Mouse (Mus musculus): ENCODE results near the gene Gm20388. TPM values are rescaled to one million over a fixed set of nuclear protein-coding genes. Genes with fewer than 3 reads are reported as not detected.

The Gm20388 gene
- polyA plus RNA-seq, 1 experiment from 2014 or later = not detected

GRCm38 (mm10) chr8:121115948-121116347 is 1205.3 kb downstream of the Gm20388 start, which contains the start of gene Foxc2:
Gene Foxc2 (plus strand): TSS chr8:121116171.
- Histone ChIP-seq H3K4me2 (ENCODE audit: low read depth, severe bottlenecking) (peak within 1 kb of the TSS; percentile 88), H3K9me3 (ENCODE audit: control insufficient read depth, low read length) (no peaks in the 10 kb centered on the region), H3K27me3 (ENCODE audit: control insufficient read depth, insufficient read depth, low read length) (peaks cover 61% of the 10 kb centered on the region), H3K4me3 (ENCODE audit: low read depth, low read length) (peak within 1 kb of the TSS; percentile 50), H3K27ac (replicated peaks; ENCODE audit: low read depth, low read length) (no peak within 1 kb of the TSS; the same call in 1 of the 2 replicates), H3K36me3 (ENCODE audit: control insufficient read depth, insufficient read depth, low read length) (no peaks in the 10 kb centered on the region), H3K9ac (ENCODE audit: low read length) (peak within 1 kb of the TSS; percentile 63), H3K4me1 (ENCODE audit: control insufficient read depth, insufficient read depth, low read length) (peaks cover 28% of the 10 kb centered on the region)
- under 1% methylated on average over 25 of the region's 25 CpGs for WGBS
- DNase-seq (ENCODE audit: low spot score) = peak; percentile 90
- ATAC-seq (ENCODE audit: insufficient number of reproducible peaks, low FRiP score, low TSS enrichment, low read depth) = peak; percentile 41; the same call in 1 of the 2 replicates

- no peaks in the 10 kb centered on the region for H3K36me3 ChIP-seq (ENCODE audit: control insufficient read depth, insufficient read depth, low read length)
- H3K27me3 ChIP-seq (ENCODE audit: control insufficient read depth, insufficient read depth, low read length) = peaks cover 68% of the 10 kb centered on the region
- peak overlapping the region; percentile 63 for H3K9ac ChIP-seq (ENCODE audit: low read length)
- peak overlapping the region; percentile 50 for H3K4me3 ChIP-seq (ENCODE audit: low read depth, low read length)
- peak; percentile 62 for ATAC-seq (ENCODE audit: insufficient number of reproducible peaks, low FRiP score, low TSS enrichment, low read depth)
- H3K4me2 ChIP-seq (ENCODE audit: low read depth, severe bottlenecking) = peak overlapping the region; percentile 88
- peak; percentile 70 for DNase-seq (ENCODE audit: low spot score)
- peaks cover 28% of the 10 kb centered on the region for H3K4me1 ChIP-seq (ENCODE audit: control insufficient read depth, insufficient read depth, low read length)
- H3K9me3 ChIP-seq (ENCODE audit: control insufficient read depth, low read length) = no peaks in the 10 kb centered on the region
- H3K27ac ChIP-seq (replicated peaks; ENCODE audit: low read depth, low read length) = no peak overlapping the region; the same call in 1 of the 2 replicates
- WGBS = under 1% methylated on average over 55 of the region's 55 CpGs
Observed at GRCm38 (mm10) chr8:121116591-121117185, 1206.0 kb downstream of the Gm20388 start.

- Histone ChIP-seq H3K9ac (ENCODE audit: low read length) (peak overlapping the region; percentile 55), H3K27me3 (ENCODE audit: control insufficient read depth, insufficient read depth, low read length) (peaks cover 73% of the 10 kb centered on the region), H3K36me3 (ENCODE audit: control insufficient read depth, insufficient read depth, low read length) (no peaks in the 10 kb centered on the region), H3K27ac (replicated peaks; ENCODE audit: low read depth, low read length) (no peak overlapping the region), H3K4me1 (ENCODE audit: control insufficient read depth, insufficient read depth, low read length) (peaks cover 28% of the 10 kb centered on the region), H3K9me3 (ENCODE audit: control insufficient read depth, low read length) (no peaks in the 10 kb centered on the region), H3K4me3 (ENCODE audit: low read depth, low read length) (peak overlapping the region; percentile 50), H3K4me2 (ENCODE audit: low read depth, severe bottlenecking) (peak overlapping the region; percentile 88)
- WGBS = under 1% methylated on average over 62 of the region's 62 CpGs
- DNase-seq (ENCODE audit: low spot score) (peak; percentile 68), ATAC-seq (ENCODE audit: insufficient number of reproducible peaks, low FRiP score, low TSS enrichment, low read depth) (no peak)
Observed at GRCm38 (mm10) chr8:121117186-121117651, 1206.6 kb downstream of the Gm20388 start.

GRCm38 (mm10) chr8:121117906-121118305 is 1207.3 kb downstream of the Gm20388 start:
- Histone ChIP-seq H3K36me3 (ENCODE audit: control insufficient read depth, insufficient read depth, low read length) (no peaks in the 10 kb centered on the region), H3K27me3 (ENCODE audit: control insufficient read depth, insufficient read depth, low read length) (peaks cover 80% of the 10 kb centered on the region), H3K4me3 (ENCODE audit: low read depth, low read length) (peak overlapping the region; percentile 50), H3K4me1 (ENCODE audit: control insufficient read depth, insufficient read depth, low read length) (peaks cover 28% of the 10 kb centered on the region), H3K4me2 (ENCODE audit: low read depth, severe bottlenecking) (peak overlapping the region; percentile 88), H3K27ac (replicated peaks; ENCODE audit: low read depth, low read length) (no peak overlapping the region), H3K9me3 (ENCODE audit: control insufficient read depth, low read length) (no peaks in the 10 kb centered on the region), H3K9ac (ENCODE audit: low read length) (peak overlapping the region; percentile 55; the same call in 1 of the 2 replicates)
- WGBS = 1% methylated on average over 28 of the region's 28 CpGs
- ATAC-seq (ENCODE audit: insufficient number of reproducible peaks, low FRiP score, low TSS enrichment, low read depth) (no peak), DNase-seq (ENCODE audit: low spot score) (peak; percentile 71)

GRCm38 (mm10) chr8:121118634-121119420 is 1208.2 kb downstream of the Gm20388 start:
- H3K27me3 ChIP-seq (ENCODE audit: control insufficient read depth, insufficient read depth, low read length) = peaks cover 86% of the 10 kb centered on the region
- H3K27ac ChIP-seq (replicated peaks; ENCODE audit: low read depth, low read length) = no peak overlapping the region
- DNase-seq (ENCODE audit: low spot score) = peak; percentile 64
- H3K4me3 ChIP-seq (ENCODE audit: low read depth, low read length) = peak overlapping the region; percentile 50
- no peaks in the 10 kb centered on the region for H3K9me3 ChIP-seq (ENCODE audit: control insufficient read depth, low read length)
- ATAC-seq (ENCODE audit: insufficient number of reproducible peaks, low FRiP score, low TSS enrichment, low read depth) = no peak
- peak overlapping the region; percentile 88 for H3K4me2 ChIP-seq (ENCODE audit: low read depth, severe bottlenecking)
- no peaks in the 10 kb centered on the region for H3K36me3 ChIP-seq (ENCODE audit: control insufficient read depth, insufficient read depth, low read length)
- no peak overlapping the region for H3K9ac ChIP-seq (ENCODE audit: low read length)
- H3K4me1 ChIP-seq (ENCODE audit: control insufficient read depth, insufficient read depth, low read length) = peaks cover 28% of the 10 kb centered on the region
- WGBS = 1% methylated on average over 18 of the region's 18 CpGs

GRCm38 (mm10) chr8:121119635-121120455 is 1209.2 kb downstream of the Gm20388 start:
- Histone ChIP-seq H3K27ac (replicated peaks; ENCODE audit: low read depth, low read length) (no peak overlapping the region), H3K27me3 (ENCODE audit: control insufficient read depth, insufficient read depth, low read length) (peaks cover 88% of the 10 kb centered on the region), H3K36me3 (ENCODE audit: control insufficient read depth, insufficient read depth, low read length) (no peaks in the 10 kb centered on the region), H3K9me3 (ENCODE audit: control insufficient read depth, low read length) (no peaks in the 10 kb centered on the region), H3K4me3 (ENCODE audit: low read depth, low read length) (peak overlapping the region; percentile 50), H3K9ac (ENCODE audit: low read length) (no peak overlapping the region), H3K4me1 (ENCODE audit: control insufficient read depth, insufficient read depth, low read length) (peaks cover 28% of the 10 kb centered on the region), H3K4me2 (ENCODE audit: low read depth, severe bottlenecking) (peak overlapping the region; percentile 88)
- DNase-seq (ENCODE audit: low spot score) (peak; percentile 43), ATAC-seq (ENCODE audit: insufficient number of reproducible peaks, low FRiP score, low TSS enrichment, low read depth) (no peak)
- 6% methylated on average over 12 of the region's 12 CpGs for WGBS

GRCm38 (mm10) chr8:121120456-121121419 is 1210.1 kb downstream of the Gm20388 start:
- Histone ChIP-seq H3K27ac (replicated peaks; ENCODE audit: low read depth, low read length) (no peak overlapping the region), H3K4me3 (ENCODE audit: low read depth, low read length) (no peak overlapping the region; the same call in 1 of the 2 replicates), H3K36me3 (ENCODE audit: control insufficient read depth, insufficient read depth, low read length) (no peaks in the 10 kb centered on the region), H3K4me1 (ENCODE audit: control insufficient read depth, insufficient read depth, low read length) (peaks cover 37% of the 10 kb centered on the region), H3K27me3 (ENCODE audit: control insufficient read depth, insufficient read depth, low read length) (peaks cover 89% of the 10 kb centered on the region), H3K9me3 (ENCODE audit: control insufficient read depth, low read length) (no peaks in the 10 kb centered on the region), H3K9ac (ENCODE audit: low read length) (no peak overlapping the region), H3K4me2 (ENCODE audit: low read depth, severe bottlenecking) (peak overlapping the region; percentile 88; the same call in 1 of the 2 replicates)
- 19% methylated on average over 17 of the region's 17 CpGs for WGBS
- DNase-seq (ENCODE audit: low spot score) = peak; percentile 33
- no peak for ATAC-seq (ENCODE audit: insufficient number of reproducible peaks, low FRiP score, low TSS enrichment, low read depth)
